Comparison of ENCODE assay signal across 8 mouse cellular contexts in the genomic region with DNA sequence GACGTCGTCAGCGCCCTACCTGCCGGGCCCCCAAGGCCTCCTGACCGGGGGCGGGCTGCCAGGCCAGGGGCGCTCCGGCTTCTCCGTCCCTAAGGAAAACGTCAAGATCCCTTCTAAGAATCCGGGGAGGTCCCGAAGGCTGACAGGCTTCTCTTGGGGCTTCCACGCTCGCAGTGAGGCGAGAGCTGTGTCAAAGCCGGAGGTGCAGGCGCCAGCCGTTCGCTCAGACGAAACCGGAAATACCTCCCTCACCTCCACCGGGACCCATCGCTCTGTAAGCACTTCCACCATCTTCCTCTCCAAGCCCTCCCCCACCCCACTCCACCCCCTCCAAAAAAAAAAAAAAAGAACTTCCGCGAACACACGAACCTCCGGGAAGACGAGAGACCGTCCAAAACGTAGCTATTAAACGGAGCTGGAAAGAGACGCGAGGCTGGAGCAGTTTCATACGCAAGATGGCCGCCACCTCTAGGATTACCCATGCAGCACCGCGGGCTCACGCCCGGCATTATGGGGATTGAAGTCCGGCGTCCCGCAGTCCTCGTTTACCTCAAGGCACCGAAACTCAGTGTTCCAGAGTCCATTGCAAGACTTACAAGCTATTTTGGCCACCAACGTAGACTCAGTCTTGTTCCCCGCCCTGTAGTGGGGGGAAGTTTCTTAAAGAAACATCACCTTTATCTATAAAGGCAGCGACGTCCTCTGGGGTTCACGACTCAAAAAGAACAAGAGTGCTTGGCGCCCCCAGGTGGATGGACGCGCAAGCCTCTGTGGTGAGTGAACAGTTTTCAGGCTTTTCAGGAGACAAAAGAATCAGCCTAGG. TPM values are rescaled to one million over a fixed set of nuclear protein-coding genes. Genes with fewer than 3 reads are reported as not detected.
DNase-seq lines count a peak whose midpoint lies in the region; ATAC-seq and TF ChIP-seq lines count a peak whose summit lies in the region.

No protein-coding gene starts in this region.

- H3K36me3 ChIP-seq in embryonic facial prominence, embryonic 15.5 days = peaks cover 20% of the 10 kb centered on the region
- peaks cover 17% of the 10 kb centered on the region for H3K36me3 ChIP-seq in limb, embryonic 14.5 days (ENCODE audit: control insufficient read depth, insufficient read depth, low read length)
- peaks cover 7% of the 10 kb centered on the region; the same call in 1 of the 2 replicates for H3K36me3 ChIP-seq in midbrain, postnatal 0 days (ENCODE audit: insufficient read depth, low read length)

- peak overlapping the region; percentile 58 for H3K4me2 ChIP-seq in embryonic facial prominence, embryonic 15.5 days (replicated peaks)
- H3K4me2 ChIP-seq in limb, embryonic 14.5 days (replicated peaks; ENCODE audit: low read depth, low read length, severe bottlenecking) = peak overlapping the region; percentile 63
- H3K4me2 ChIP-seq in midbrain, postnatal 0 days (ENCODE audit: low read depth, low read length, poor library complexity, severe bottlenecking) = peak overlapping the region; percentile 60

- H3K27me3 ChIP-seq in embryonic facial prominence, embryonic 15.5 days = no peaks in the 10 kb centered on the region
- H3K27me3 ChIP-seq in limb, embryonic 14.5 days (ENCODE audit: control insufficient read depth, insufficient read depth, low read length) = no peaks in the 10 kb centered on the region
- H3K27me3 ChIP-seq in midbrain, postnatal 0 days (ENCODE audit: insufficient read depth, low read length) = no peaks in the 10 kb centered on the region

- WGBS in bone marrow, adult 2 months = under 1% methylated on average over 52 of the region's 52 CpGs
- WGBS in embryonic facial prominence, embryonic 15.5 days = under 1% methylated on average over 52 of the region's 52 CpGs
- WGBS in limb, embryonic 14.5 days = under 1% methylated on average over 49 of the region's 52 CpGs
- WGBS in midbrain, postnatal 0 days = under 1% methylated on average over 50 of the region's 52 CpGs

- H3K4me1 ChIP-seq in bone marrow, adult 2 months (ENCODE audit: control insufficient read depth, insufficient read depth, low read length) = no peaks in the 10 kb centered on the region
- peaks cover 8% of the 10 kb centered on the region; the same call in 1 of the 2 replicates for H3K4me1 ChIP-seq in embryonic facial prominence, embryonic 15.5 days
- no peaks in the 10 kb centered on the region for H3K4me1 ChIP-seq in limb, embryonic 14.5 days (ENCODE audit: control insufficient read depth, insufficient read depth, low read length)
- 0 out of 2 replicates have a peak, but pooled peaks cover 7% of the 10 kb centered on the region for H3K4me1 ChIP-seq in midbrain, postnatal 0 days (ENCODE audit: insufficient read depth, low read length)

- TF ChIP-seq CTCF in bone marrow, adult 2 months (IDR thresholded peaks at IDR 0.05; ENCODE audit: control insufficient read depth, insufficient read depth, low read length) = peak; percentile 85
- TF ChIP-seq CTCF in midbrain, postnatal 0 days (IDR thresholded peaks at IDR 0.05) = peak; percentile 91

- peak; percentile 50; the same call in 1 of the 2 replicates for TF ChIP-seq POLR2A in bone marrow, adult 2 months (IDR thresholded peaks at IDR 0.05; ENCODE audit: borderline replicate concordance, control insufficient read depth, low read depth, low read length)
- TF ChIP-seq POLR2A in limb, embryonic 14.5 days (IDR thresholded peaks at IDR 0.05; ENCODE audit: borderline replicate concordance, extremely low read depth, insufficient read depth, insufficient read length) = no peak

- peak overlapping the region; percentile 97 for H3K9ac ChIP-seq in embryonic facial prominence, embryonic 15.5 days
- H3K9ac ChIP-seq in limb, embryonic 14.5 days (ENCODE audit: low read depth, low read length, severe bottlenecking) = peak overlapping the region; percentile 93
- H3K9ac ChIP-seq in midbrain, postnatal 0 days (replicated peaks; ENCODE audit: low read length, poor library complexity, severe bottlenecking) = peak overlapping the region; percentile 93

- H3K9me3 ChIP-seq in embryonic facial prominence, embryonic 15.5 days (replicated peaks) = no peaks in the 10 kb centered on the region
- no peaks in the 10 kb centered on the region for H3K9me3 ChIP-seq in limb, embryonic 14.5 days (ENCODE audit: control insufficient read depth, low read length)
- no peaks in the 10 kb centered on the region for H3K9me3 ChIP-seq in midbrain, postnatal 0 days (ENCODE audit: low read length)

- peak; percentile 100 for DNase-seq in 416B (ENCODE audit: low read depth)
- peak; percentile 98 for DNase-seq in heart, adult 8-10 months (ENCODE audit: low spot score)
- peak; percentile 100 for DNase-seq in kidney, adult 9 months
- DNase-seq in limb, embryonic 14.5 days (ENCODE audit: low spot score) = peak; percentile 99
- peak; percentile 100 for DNase-seq in midbrain, postnatal 0 days (ENCODE audit: low spot score)
- peak; percentile 81 to 90 for DNase-seq in spleen, postnatal 14 days (ENCODE audit: low spot score in 2 of 2)

- peak; percentile 99 for ATAC-seq in embryonic facial prominence, embryonic 15.5 days (ENCODE audit: insufficient number of reproducible peaks, low FRiP score, low TSS enrichment, low read depth)
- peak; percentile 98 for ATAC-seq in limb, embryonic 14.5 days (ENCODE audit: low FRiP score, low read depth)
- ATAC-seq in midbrain, postnatal 0 days (ENCODE audit: low FRiP score) = peak; percentile 97

- H3K27ac ChIP-seq in bone marrow, adult 2 months (ENCODE audit: control insufficient read depth, insufficient read depth, low read depth, low read length, poor library complexity) = peak overlapping the region; percentile 89
- peak overlapping the region; percentile 98 for H3K27ac ChIP-seq in embryonic facial prominence, embryonic 15.5 days (replicated peaks)
- H3K27ac ChIP-seq in limb, embryonic 14.5 days (replicated peaks; ENCODE audit: low read depth, low read length) = peak overlapping the region; percentile 99
- peak overlapping the region; percentile 95 for H3K27ac ChIP-seq in midbrain, postnatal 0 days (ENCODE audit: low read depth, low read length)

- H3K4me3 ChIP-seq in bone marrow, adult 2 months (replicated peaks; ENCODE audit: control insufficient read depth, low read depth, low read length) = peak overlapping the region; percentile 76
- peak overlapping the region; percentile 99 for H3K4me3 ChIP-seq in embryonic facial prominence, embryonic 15.5 days (replicated peaks)
- H3K4me3 ChIP-seq in limb, embryonic 14.5 days (replicated peaks; ENCODE audit: low read length) = peak overlapping the region; percentile 95
- peak overlapping the region; percentile 96 for H3K4me3 ChIP-seq in midbrain, postnatal 0 days (ENCODE audit: low read depth, low read length)

RNA-seq across cellular contexts. Expression of gene N4bp2l2, which starts 0.6 kb away (rescaled TPM):
- polyA plus RNA-seq in bone marrow, adult 2 months (2011; ENCODE audit: insufficient read depth, insufficient read length, low replicate concordance, missing spikeins) = 25.2 and 75.3 TPM in 2 replicates
- 41.0 and 41.4 TPM in 2 replicates for polyA plus RNA-seq in embryonic facial prominence, embryonic 15.5 days (2015; fragmentation: Nextera tagmentation; extraction: Ambion mirVana)
- 10 to 100 TPM; 35.4 to 48.9 (median 41.5) TPM for total RNA-seq in heart, adult 8-10 months (2022)
- 28.5 and 35.0 TPM in 2 replicates for polyA plus RNA-seq in limb, embryonic 14.5 days (2012; rRNA removed)
- 52.6 and 57.3 TPM in 2 replicates for polyA plus RNA-seq in limb, embryonic 14.5 days (2014; fragmentation: Nextera tagmentation; extraction: Ambion mirVana)
- 38.9 and 63.4 TPM in 2 replicates for total RNA-seq in midbrain, postnatal 0 days (2014; rRNA removed)
- 27.9 and 29.1 TPM in 2 replicates for polyA plus RNA-seq in midbrain, postnatal 0 days (2015; fragmentation: Nextera tagmentation; extraction: Ambion mirVana)

RNA-seq across cellular contexts. Expression of gene Pds5b, which starts 8.2 kb away (rescaled TPM):
- polyA plus RNA-seq in bone marrow, adult 2 months (2011; ENCODE audit: insufficient read depth, insufficient read length, low replicate concordance, missing spikeins) = 9.9 and 11.5 TPM in 2 replicates
- polyA plus RNA-seq in embryonic facial prominence, embryonic 15.5 days (2015; fragmentation: Nextera tagmentation; extraction: Ambion mirVana) = 25.6 and 27.4 TPM in 2 replicates
- 10 to 100 TPM; 14.3 to 18.4 (median 15.0) TPM for total RNA-seq in heart, adult 8-10 months (2022)
- 40.0 and 41.3 TPM in 2 replicates for polyA plus RNA-seq in limb, embryonic 14.5 days (2012; rRNA removed)
- 41.6 and 47.6 TPM in 2 replicates for polyA plus RNA-seq in limb, embryonic 14.5 days (2014; fragmentation: Nextera tagmentation; extraction: Ambion mirVana)
- 44.1 and 62.6 TPM in 2 replicates for total RNA-seq in midbrain, postnatal 0 days (2014; rRNA removed)
- polyA plus RNA-seq in midbrain, postnatal 0 days (2015; fragmentation: Nextera tagmentation; extraction: Ambion mirVana) = 17.9 and 18.8 TPM in 2 replicates

Comparison
In these comparisons a context has a peak if more than half of its experiments do, and no peak if none do; other contexts are left out.
1. Peak in every context shown above with its lines: DNase-seq, ATAC-seq, H3K4me3 ChIP-seq and H3K27ac ChIP-seq.